12 mouse cellular contexts compared by ENCODE assay signal in genomic region chr1:52388836-52389235, GRCm38 (mm10).
"Had no signal": no experiment of that assay in that cellular context is flagged by ENCODE, and none has a peak within 500 bp of the region (broad histone marks: within the 10 kb centered on the region; RNA-seq: fewer than 3 reads in every experiment).

No protein-coding gene starts in this region.

- DNase-seq: kidney, adult 18-20 months; kidney, postnatal 25 days; lung, postnatal 14 days had no signal

- H3K36me3 ChIP-seq: kidney, embryonic 15.5 days; limb, embryonic 12.5 days; liver, embryonic 15.5 days; lung, embryonic 15.5 days; midbrain, embryonic 12.5 days; neural tube, embryonic 15.5 days had no signal

- H3K9ac ChIP-seq: kidney, embryonic 15.5 days; limb, embryonic 12.5 days; liver, embryonic 15.5 days; lung, embryonic 15.5 days; midbrain, embryonic 12.5 days; neural tube, embryonic 15.5 days had no signal

- H3K4me1 ChIP-seq: kidney, embryonic 15.5 days; limb, embryonic 12.5 days; liver, embryonic 15.5 days; lung, embryonic 15.5 days; midbrain, embryonic 12.5 days; neural tube, embryonic 15.5 days had no signal

- H3K27ac ChIP-seq: kidney, embryonic 15.5 days; limb, embryonic 12.5 days; liver, embryonic 15.5 days; lung, embryonic 15.5 days; macrophage; midbrain, embryonic 12.5 days; neural tube, embryonic 15.5 days; stomach, postnatal 0 days had no signal

- H3K4me3 ChIP-seq: kidney, embryonic 15.5 days; limb, embryonic 12.5 days; liver, embryonic 15.5 days; lung, embryonic 15.5 days; megakaryocyte, embryonic 14.5 days; midbrain, embryonic 12.5 days; neural tube, embryonic 15.5 days had no signal

- H3K4me2 ChIP-seq: kidney, embryonic 15.5 days; limb, embryonic 12.5 days; liver, embryonic 15.5 days; lung, embryonic 15.5 days; midbrain, embryonic 12.5 days; neural tube, embryonic 15.5 days had no signal

- H3K27me3 ChIP-seq: kidney, embryonic 15.5 days; limb, embryonic 12.5 days; liver, embryonic 15.5 days; lung, embryonic 15.5 days; megakaryocyte, embryonic 14.5 days; midbrain, embryonic 12.5 days; neural tube, embryonic 15.5 days had no signal

- H3K9me3 ChIP-seq: kidney, embryonic 15.5 days; limb, embryonic 12.5 days; liver, embryonic 15.5 days; lung, embryonic 15.5 days; megakaryocyte, embryonic 14.5 days; midbrain, embryonic 12.5 days; neural tube, embryonic 15.5 days had no signal
